Mouse (Mus musculus) E14TG2a.4 (cell line): Measurements from ENCODE around the gene Osm.

Source experiments
- CTCF ChIP-seq: conservative IDR thresholded peaks from 2 replicates; pipeline ENCODE4 v1.5.1; 2014; ENCODE audit warnings: low read length
- NANOG ChIP-seq: IDR thresholded peaks from 2 replicates; pipeline ENCODE4 v1.6.1; 2014; ENCODE audit warnings: borderline replicate concordance, low read length, mixed read lengths

DNA sequence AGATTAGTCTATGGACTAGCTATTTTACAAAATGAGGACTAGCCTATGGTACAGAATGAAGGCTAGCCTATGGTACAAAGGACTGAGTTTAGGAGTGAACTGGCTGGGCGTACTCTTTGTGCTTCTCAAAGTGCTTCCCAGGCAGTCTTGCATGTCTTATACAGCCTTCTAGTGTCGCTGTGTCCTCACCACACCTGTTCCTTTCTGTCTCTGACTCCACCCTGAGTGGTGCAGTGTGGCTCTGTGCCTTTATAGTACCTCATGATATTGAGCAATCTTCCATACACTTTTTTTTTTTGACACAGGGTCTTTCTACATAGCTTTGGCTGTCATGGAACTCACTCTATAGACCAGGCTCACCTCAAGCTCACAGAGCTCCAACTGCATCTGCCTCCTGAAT, 4.8 kb upstream of the Osm start:
- no peak for TF ChIP-seq CTCF
- no peak for TF ChIP-seq NANOG
